Mouse (Mus musculus) megakaryocyte progenitor cell, adult 5-6 weeks (primary cell): ENCODE data around the gene Mrap. TPM values are rescaled to one million over a fixed set of nuclear protein-coding genes. Genes with fewer than 3 reads are reported as not detected.

Experiments
- total RNA-seq, 2 experiments: library from RNA; stranded (forward) in 1 of 2; stranded (reverse) in 1 of 2; fragments of 157-497, 149-512 nt in 1 of 2; fragments of 200-1000 nt in 1 of 2; gene quantifications; 2 replicates each; pipeline versions ENCODE4 v1.2.3 to v1.2.4; 2015 to 2017

Gene Mrap
- total RNA-seq, 2 experiments from 2014 or later = 0.22 TPM; not detected in 1

Other genes with a start within 250 kb of the Mrap start
- 76.3 and 83.9 TPM in 2 replicates for gene Mis18a, start 10.8 kb upstream of the Mrap start, total RNA-seq (2015)
- gene Mis18a, start 10.8 kb upstream of the Mrap start, total RNA-seq (2017) = 49.4 and 49.8 TPM in 2 replicates
- 8.1 and 8.9 TPM in 2 replicates for gene Urb1, start 72.2 kb downstream of the Mrap start, total RNA-seq (2015)
- 7.7 and 9.1 TPM in 2 replicates for gene Urb1, start 72.2 kb downstream of the Mrap start, total RNA-seq (2017)
- gene Eva1c, start 88.5 kb downstream of the Mrap start, total RNA-seq (2015) = not detected in 2 replicates
- gene Eva1c, start 88.5 kb downstream of the Mrap start, total RNA-seq (2017) = not detected in 2 replicates
- gene Cfap298, start 196.9 kb downstream of the Mrap start, total RNA-seq (2015) = 40.2 and 45.4 TPM in 2 replicates
- 70.1 and 77.7 TPM in 2 replicates for gene Cfap298, start 196.9 kb downstream of the Mrap start, total RNA-seq (2017)